10 mouse cellular contexts compared by ENCODE assay signal in the genomic region with DNA sequence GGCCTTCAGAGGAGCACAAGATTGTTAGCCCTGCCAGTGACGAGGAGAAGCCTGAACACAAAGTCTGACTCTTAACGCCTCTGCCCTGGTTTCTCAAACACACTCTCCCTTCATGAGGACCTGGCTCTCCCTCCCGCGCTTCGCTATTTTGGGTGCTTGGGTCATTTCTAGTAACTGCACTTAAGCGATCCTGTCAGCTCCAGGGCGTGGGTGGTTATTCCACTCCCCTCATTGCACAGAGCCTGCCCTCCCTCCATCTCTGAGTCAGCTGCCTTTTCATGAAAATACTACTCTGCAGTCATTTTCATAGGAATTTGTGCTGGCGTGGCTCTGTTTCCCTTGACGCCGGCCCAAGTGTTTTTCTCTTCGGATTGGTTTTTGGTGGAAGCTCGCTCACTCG. TPM values are rescaled to one million over a fixed set of nuclear protein-coding genes. Genes with fewer than 3 reads are reported as not detected.
DNase-seq lines count a peak whose midpoint lies in the region; ATAC-seq and TF ChIP-seq lines count a peak whose summit lies in the region.
"Had no signal": no experiment of that assay in that cellular context is flagged by ENCODE, and none has a peak within 500 bp of the region (broad histone marks: within the 10 kb centered on the region; RNA-seq: fewer than 3 reads in every experiment).

No protein-coding gene starts in this region.

- no peak overlapping the region for H3K4me3 ChIP-seq in heart, embryonic 10.5 days
- no peak overlapping the region for H3K4me3 ChIP-seq in embryonic facial prominence, embryonic 15.5 days (replicated peaks)
- H3K4me3 ChIP-seq in myocyte, result no peak overlapping the region
- H3K4me3 ChIP-seq in neural tube, embryonic 15.5 days (replicated peaks), result no peak overlapping the region

- H3K9ac ChIP-seq in embryonic facial prominence, embryonic 15.5 days, result no peak overlapping the region
- H3K9ac ChIP-seq in neural tube, embryonic 15.5 days (replicated peaks), result no peak overlapping the region

- no peak overlapping the region for H3ac ChIP-seq in myocyte (ENCODE audit: control insufficient read depth, insufficient read length)

- TF ChIP-seq POLR2A in myocyte (IDR thresholded peaks at IDR 0.05; ENCODE audit: insufficient read length, low read depth), result no peak

- H3K79me2 ChIP-seq in myocyte (ENCODE audit: control insufficient read depth, insufficient read depth), result no peaks in the 10 kb centered on the region

- no peak overlapping the region for H3K4me2 ChIP-seq in embryonic facial prominence, embryonic 15.5 days (replicated peaks)
- peak overlapping the region; percentile 19 for H3K4me2 ChIP-seq in myocyte (ENCODE audit: low read depth)
- no peak overlapping the region for H3K4me2 ChIP-seq in neural tube, embryonic 15.5 days

- no peaks in the 10 kb centered on the region for H3K27me3 ChIP-seq in heart, embryonic 10.5 days (ENCODE audit: insufficient read depth, poor library complexity, severe bottlenecking)
- no peaks in the 10 kb centered on the region for H3K27me3 ChIP-seq in embryonic facial prominence, embryonic 15.5 days
- H3K27me3 ChIP-seq in myocyte (ENCODE audit: control insufficient read depth, insufficient read depth, insufficient read length), result no peaks in the 10 kb centered on the region
- no peaks in the 10 kb centered on the region for H3K27me3 ChIP-seq in neural tube, embryonic 15.5 days (replicated peaks)

- no peaks in the 10 kb centered on the region for H3K9me3 ChIP-seq in heart, embryonic 10.5 days
- no peaks in the 10 kb centered on the region for H3K9me3 ChIP-seq in embryonic facial prominence, embryonic 15.5 days (replicated peaks)
- H3K9me3 ChIP-seq in neural tube, embryonic 15.5 days (replicated peaks), result no peaks in the 10 kb centered on the region

- no peak overlapping the region for H3K27ac ChIP-seq in heart, embryonic 10.5 days
- peak overlapping the region; percentile 68 for H3K27ac ChIP-seq in embryonic facial prominence, embryonic 15.5 days (replicated peaks)
- no peak overlapping the region for H3K27ac ChIP-seq in neural tube, embryonic 15.5 days (replicated peaks)

- peak; percentile 30 to 32 for DNase-seq in heart, adult 18-20 months
- DNase-seq in heart, embryonic 10.5 days (ENCODE audit: low spot score), result no peak
- DNase-seq in layer of hippocampus, adult 9-11 months, result peak; percentile 54
- DNase-seq in retina, embryonic 14.5 days (ENCODE audit: low spot score), result no peak
- no peak for DNase-seq in MN1 (ENCODE audit: low spot score)
- DNase-seq: embryo, embryonic 11 days; kidney, postnatal 36 days had no signal

- WGBS in heart, embryonic 10.5 days, result 68% methylated on average over 13 of the region's 13 CpGs
- 33% methylated on average over 13 of the region's 13 CpGs for WGBS in embryonic facial prominence, embryonic 15.5 days
- WGBS in neural tube, embryonic 15.5 days, result 77% methylated on average over 13 of the region's 13 CpGs

- no peaks in the 10 kb centered on the region for H3K36me3 ChIP-seq in heart, embryonic 10.5 days
- H3K36me3 ChIP-seq in embryonic facial prominence, embryonic 15.5 days, result no peaks in the 10 kb centered on the region
- H3K36me3 ChIP-seq in myocyte (ENCODE audit: control insufficient read depth, insufficient read depth), result no peaks in the 10 kb centered on the region
- no peaks in the 10 kb centered on the region for H3K36me3 ChIP-seq in neural tube, embryonic 15.5 days

- H3K4me1 ChIP-seq in heart, embryonic 10.5 days, result peaks cover 5% of the 10 kb centered on the region
- peaks cover 7% of the 10 kb centered on the region; the same call in 1 of the 2 replicates for H3K4me1 ChIP-seq in embryonic facial prominence, embryonic 15.5 days
- H3K4me1 ChIP-seq in neural tube, embryonic 15.5 days, result peaks cover 8% of the 10 kb centered on the region

- no peak for ATAC-seq in embryonic facial prominence, embryonic 15.5 days (ENCODE audit: insufficient number of reproducible peaks, low FRiP score, low TSS enrichment, low read depth)
- ATAC-seq in neural tube, embryonic 15.5 days (ENCODE audit: low FRiP score), result no peak

TF ChIP-seq in myocyte, 11 proteins besides CTCF, POLR2A, EP300 and RAD21:
- no peak for TF ChIP-seq E2F4 (IDR thresholded peaks at IDR 0.05; ENCODE audit: insufficient read depth)
- TF ChIP-seq SRF (IDR thresholded peaks at IDR 0.05; ENCODE audit: control insufficient read depth, insufficient read length, low read depth), result no peak
- no peak for TF ChIP-seq REST (IDR thresholded peaks at IDR 0.05; ENCODE audit: insufficient read depth, insufficient read length)
- no peak for TF ChIP-seq USF1 (IDR thresholded peaks at IDR 0.05; ENCODE audit: low read depth)
- TF ChIP-seq TCF3 (IDR thresholded peaks at IDR 0.05; ENCODE audit: insufficient read length, low read depth), result no peak
- TF ChIP-seq MYOG (IDR thresholded peaks at IDR 0.05; ENCODE audit: control insufficient read depth in 1 of 3, insufficient read depth in 1 of 3, insufficient read length in 2 of 3, low read depth in 2 of 3), result no peak
- no peak for TF ChIP-seq POLR2AphosphoS2 (IDR thresholded peaks at IDR 0.05; ENCODE audit: insufficient read length, low read depth)
- no peak for TF ChIP-seq MYOD1 (IDR thresholded peaks at IDR 0.05; ENCODE audit: control insufficient read depth in 1 of 3, insufficient read length in 2 of 3, low read depth in 2 of 3)
- TF ChIP-seq CEBPB (IDR thresholded peaks at IDR 0.05; ENCODE audit: insufficient read depth, poor library complexity, severe bottlenecking), result no peak
- TF ChIP-seq TCF12 (IDR thresholded peaks at IDR 0.05; ENCODE audit: insufficient read depth, poor library complexity, severe bottlenecking), result no peak
- TF ChIP-seq MAX (IDR thresholded peaks at IDR 0.05; ENCODE audit: low read depth), result no peak

RNA-seq across cellular contexts. Expression of gene Erg, which starts 13.2 kb away (rescaled TPM):
- total RNA-seq in heart, adult 18-20 months (2021), result 10 to 100 TPM; 20.6 to 24.3 TPM
- polyA plus RNA-seq in heart, embryonic 10.5 days (2016; fragmentation: Nextera tagmentation; extraction: Ambion mirVana), result 4.7 and 5.9 TPM in 2 replicates
- 14.1 and 17.7 TPM in 2 replicates for polyA plus RNA-seq in embryonic facial prominence, embryonic 15.5 days (2015; fragmentation: Nextera tagmentation; extraction: Ambion mirVana)
- 0.04 TPM for polyA plus RNA-seq in myocyte (2012; fragmentation: generic; extraction: Trizol)
- polyA plus RNA-seq in neural tube, embryonic 15.5 days (2015; fragmentation: Nextera tagmentation; extraction: Ambion mirVana), result 2.3 and 2.9 TPM in 2 replicates

Comparison
In these comparisons a context has a peak if more than half of its experiments do, and no peak if none do; other contexts are left out.
1. DNase-seq: peak in heart, adult 18-20 months (2 of 2) and layer of hippocampus, adult 9-11 months (single experiment); none in heart, embryonic 10.5 days (single experiment), retina, embryonic 14.5 days (single experiment) and MN1 (single experiment).